Mouse (Mus musculus): ENCODE results near the gene Mef2d. TPM values are rescaled to one million over a fixed set of nuclear protein-coding genes. Genes with fewer than 3 reads are reported as not detected.
A peak's percentile ranks its signal among the peaks of the same experiment; 100 is the strongest.

The Mef2d gene
- 16.6 and 18.1 TPM in 2 replicates for polyA plus RNA-seq (2014; fragmentation: Nextera tagmentation; extraction: Ambion mirVana)

DNA sequence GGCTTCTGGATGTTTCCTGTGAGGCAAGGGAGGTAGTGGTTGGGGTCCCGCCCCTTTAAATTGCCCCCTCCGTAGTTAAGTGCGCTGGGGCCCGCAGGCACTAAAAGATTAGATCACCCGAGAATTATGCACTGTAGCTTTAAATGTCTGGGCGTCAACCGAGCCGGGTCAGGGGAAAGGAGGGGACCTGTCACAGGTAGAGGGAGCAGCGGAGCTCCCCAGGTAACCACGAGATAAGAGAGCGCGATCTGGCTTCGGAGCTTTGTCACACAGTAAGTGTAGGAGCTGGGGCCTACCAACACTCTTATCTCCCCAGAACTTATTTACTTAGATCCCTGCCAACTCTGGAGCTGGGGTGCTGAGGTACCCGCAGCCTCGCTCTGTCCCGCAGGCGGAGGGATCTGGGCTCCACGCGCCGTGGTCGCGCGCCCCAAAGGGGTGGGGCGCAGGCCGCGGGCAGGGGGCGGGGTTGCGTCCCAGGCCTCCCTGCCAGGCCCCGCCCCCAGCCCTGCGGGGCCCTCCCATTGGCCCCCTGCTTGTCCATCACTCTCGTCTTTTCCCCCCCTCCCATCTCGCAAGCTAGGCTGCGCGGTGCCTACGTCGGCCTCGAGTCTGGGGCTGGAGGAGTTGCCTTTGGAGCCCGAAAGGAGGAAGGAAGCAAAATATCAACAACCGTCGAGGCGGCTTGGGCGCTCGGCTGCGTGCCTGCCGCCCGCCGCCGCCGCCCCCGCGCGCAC is at the start of gene Mef2d:
Gene Mef2d, plus strand, starts transcription at position 586 of the 737 bp plus-strand sequence.
- Histone ChIP-seq H3K9me3 (ENCODE audit: control insufficient read depth, low read length) (no peaks in the 10 kb centered on the region), H3K4me3 (ENCODE audit: low read depth, low read length) (peak within 1 kb of the TSS; percentile 91), H3K4me1 (ENCODE audit: control insufficient read depth, insufficient read depth, low read length) (peaks cover 44% of the 10 kb centered on the region), H3K4me2 (ENCODE audit: low read depth) (peak within 1 kb of the TSS; percentile 96), H3K27ac (ENCODE audit: low read depth, low read length) (peak within 1 kb of the TSS; percentile 94), H3K27me3 (ENCODE audit: control insufficient read depth, insufficient read depth, low read length) (peaks cover 15% of the 10 kb centered on the region), H3K36me3 (ENCODE audit: control insufficient read depth, insufficient read depth, low read length) (no peaks in the 10 kb centered on the region), H3K9ac (ENCODE audit: low read length) (peak within 1 kb of the TSS; percentile 85)
- WGBS = 0% methylated on average over 49 of the region's 52 CpGs
- peak; percentile 97 for DNase-seq (ENCODE audit: low spot score)
- ATAC-seq (ENCODE audit: insufficient read depth, low FRiP score, low TSS enrichment) = peak; percentile 80

DNA sequence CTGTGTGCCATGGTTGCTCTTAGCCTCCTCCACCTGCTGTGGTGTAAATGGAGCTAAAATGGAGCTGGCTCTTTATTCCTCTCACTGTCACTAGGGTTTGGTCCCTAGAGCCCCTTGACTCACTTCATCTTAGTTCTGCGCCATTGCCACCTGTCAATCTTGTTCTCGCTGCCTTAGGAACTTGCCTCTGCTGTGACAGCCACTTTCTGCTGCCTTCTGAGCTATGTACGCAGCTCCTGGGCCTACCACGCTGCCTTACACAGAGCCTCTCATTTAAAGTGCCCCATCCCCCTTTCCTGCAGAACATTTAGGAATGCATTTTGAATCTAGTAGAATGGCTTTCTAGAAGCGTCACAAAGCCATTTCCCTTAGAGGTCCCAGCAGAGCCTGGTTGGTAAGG is 48.0 kb upstream of the Mef2d start:
- DNase-seq (ENCODE audit: low spot score) = no peak
- Histone ChIP-seq H3K9ac (ENCODE audit: low read length) (no peak overlapping the region), H3K9me3 (ENCODE audit: control insufficient read depth, low read length) (no peaks in the 10 kb centered on the region), H3K27me3 (ENCODE audit: control insufficient read depth, insufficient read depth, low read length) (no peaks in the 10 kb centered on the region), H3K4me1 (ENCODE audit: control insufficient read depth, insufficient read depth, low read length) (no peaks in the 10 kb centered on the region), H3K36me3 (ENCODE audit: control insufficient read depth, insufficient read depth, low read length) (peaks cover 8% of the 10 kb centered on the region), H3K4me3 (ENCODE audit: low read depth, low read length) (no peak overlapping the region), H3K27ac (ENCODE audit: low read depth, low read length) (no peak overlapping the region), H3K4me2 (ENCODE audit: low read depth) (no peak overlapping the region)
- no peak for ATAC-seq (ENCODE audit: insufficient read depth, low FRiP score, low TSS enrichment)
- WGBS = 90% methylated on average over 5 of the region's 5 CpGs

DNA sequence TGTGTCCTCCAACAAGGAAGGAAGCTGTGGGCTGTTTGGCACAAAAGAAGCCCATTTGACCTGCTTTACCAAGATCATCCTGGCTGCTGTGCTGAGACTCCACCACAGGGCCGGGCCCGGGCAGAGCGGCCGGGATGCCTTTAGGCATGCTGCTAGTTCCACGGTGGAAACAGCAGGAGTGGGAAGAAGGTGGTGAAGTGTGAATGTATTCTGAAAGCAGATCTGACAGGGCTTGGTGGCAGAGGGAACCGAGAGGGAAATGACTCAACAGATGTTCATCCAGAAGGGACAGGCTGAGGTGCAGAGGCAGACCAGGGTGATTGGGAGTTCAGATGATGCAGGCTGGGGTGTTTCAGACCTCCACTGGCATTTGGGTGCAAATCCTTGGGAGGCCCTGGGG is 44.5 kb upstream of the Mef2d start:
- Histone ChIP-seq H3K4me3 (ENCODE audit: low read depth, low read length) (no peak overlapping the region), H3K9me3 (ENCODE audit: control insufficient read depth, low read length) (no peaks in the 10 kb centered on the region), H3K27ac (ENCODE audit: low read depth, low read length) (no peak overlapping the region), H3K4me2 (ENCODE audit: low read depth) (no peak overlapping the region), H3K36me3 (ENCODE audit: control insufficient read depth, insufficient read depth, low read length) (peaks cover 13% of the 10 kb centered on the region), H3K4me1 (ENCODE audit: control insufficient read depth, insufficient read depth, low read length) (no peaks in the 10 kb centered on the region), H3K9ac (ENCODE audit: low read length) (no peak overlapping the region), H3K27me3 (ENCODE audit: control insufficient read depth, insufficient read depth, low read length) (no peaks in the 10 kb centered on the region)
- DNase-seq (ENCODE audit: low spot score) = no peak
- WGBS = 87% methylated on average over 6 of the region's 6 CpGs
- ATAC-seq (ENCODE audit: insufficient read depth, low FRiP score, low TSS enrichment) = no peak

DNA sequence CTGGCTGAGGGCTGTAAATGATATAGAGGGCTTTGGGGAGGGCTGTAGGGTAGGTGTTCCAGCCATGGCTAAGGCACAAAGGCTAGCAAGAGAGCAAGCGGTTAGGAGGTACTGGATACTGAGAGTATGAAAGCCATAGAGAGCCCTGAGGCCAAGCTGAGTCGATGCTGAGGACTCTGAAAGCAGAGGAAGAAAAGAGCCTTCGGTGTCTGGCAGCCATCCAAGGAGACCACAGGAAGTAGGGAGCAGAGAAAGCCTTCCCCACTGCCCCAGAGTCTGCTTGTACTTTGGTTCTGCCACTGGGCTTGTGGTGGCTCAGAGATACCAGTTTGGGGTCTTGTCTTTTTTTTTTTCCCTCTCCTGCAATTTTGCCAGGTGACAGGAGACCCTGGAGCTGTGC is 41.9 kb upstream of the Mef2d start:
- no peak overlapping the region for H3K9ac ChIP-seq (ENCODE audit: low read length)
- H3K27ac ChIP-seq (ENCODE audit: low read depth, low read length) = no peak overlapping the region
- no peak for ATAC-seq (ENCODE audit: insufficient read depth, low FRiP score, low TSS enrichment)
- 92% methylated on average over 3 of the region's 3 CpGs for WGBS
- no peak for DNase-seq (ENCODE audit: low spot score)
- peaks cover 15% of the 10 kb centered on the region for H3K36me3 ChIP-seq (ENCODE audit: control insufficient read depth, insufficient read depth, low read length)
- no peaks in the 10 kb centered on the region for H3K9me3 ChIP-seq (ENCODE audit: control insufficient read depth, low read length)
- H3K4me2 ChIP-seq (ENCODE audit: low read depth) = no peak overlapping the region
- no peaks in the 10 kb centered on the region for H3K4me1 ChIP-seq (ENCODE audit: control insufficient read depth, insufficient read depth, low read length)
- H3K4me3 ChIP-seq (ENCODE audit: low read depth, low read length) = no peak overlapping the region
- H3K27me3 ChIP-seq (ENCODE audit: control insufficient read depth, insufficient read depth, low read length) = no peaks in the 10 kb centered on the region

DNA sequence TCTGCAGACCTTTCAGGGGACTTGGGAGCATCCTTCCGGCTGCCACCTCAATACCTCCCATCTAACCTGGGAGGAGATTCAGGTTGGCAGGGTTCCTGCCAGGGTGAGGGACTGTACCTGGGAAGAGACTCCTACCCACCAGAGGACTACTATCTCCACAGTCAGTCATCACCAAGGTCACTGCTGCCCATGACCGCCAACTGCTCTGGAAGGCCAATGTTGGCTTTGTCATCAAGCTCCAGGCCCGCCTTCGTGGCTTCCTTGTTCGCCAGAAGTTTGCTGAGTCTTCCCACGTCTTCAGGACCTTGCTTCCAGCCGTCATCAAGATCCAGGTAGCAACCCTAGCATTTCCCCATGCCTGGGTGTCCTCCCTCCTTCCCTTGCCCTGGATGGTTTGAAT is 40.4 kb upstream of the Mef2d start:
- 93% methylated on average over 7 of the region's 7 CpGs for WGBS
- no peak for ATAC-seq (ENCODE audit: insufficient read depth, low FRiP score, low TSS enrichment)
- no peak overlapping the region for H3K27ac ChIP-seq (ENCODE audit: low read depth, low read length)
- no peaks in the 10 kb centered on the region for H3K27me3 ChIP-seq (ENCODE audit: control insufficient read depth, insufficient read depth, low read length)
- H3K36me3 ChIP-seq (ENCODE audit: control insufficient read depth, insufficient read depth, low read length) = peaks cover 15% of the 10 kb centered on the region
- no peak overlapping the region for H3K4me3 ChIP-seq (ENCODE audit: low read depth, low read length)
- no peak overlapping the region for H3K9ac ChIP-seq (ENCODE audit: low read length)
- H3K4me2 ChIP-seq (ENCODE audit: low read depth) = no peak overlapping the region
- no peaks in the 10 kb centered on the region for H3K4me1 ChIP-seq (ENCODE audit: control insufficient read depth, insufficient read depth, low read length)
- DNase-seq (ENCODE audit: low spot score) = no peak
- H3K9me3 ChIP-seq (ENCODE audit: control insufficient read depth, low read length) = no peaks in the 10 kb centered on the region

DNA sequence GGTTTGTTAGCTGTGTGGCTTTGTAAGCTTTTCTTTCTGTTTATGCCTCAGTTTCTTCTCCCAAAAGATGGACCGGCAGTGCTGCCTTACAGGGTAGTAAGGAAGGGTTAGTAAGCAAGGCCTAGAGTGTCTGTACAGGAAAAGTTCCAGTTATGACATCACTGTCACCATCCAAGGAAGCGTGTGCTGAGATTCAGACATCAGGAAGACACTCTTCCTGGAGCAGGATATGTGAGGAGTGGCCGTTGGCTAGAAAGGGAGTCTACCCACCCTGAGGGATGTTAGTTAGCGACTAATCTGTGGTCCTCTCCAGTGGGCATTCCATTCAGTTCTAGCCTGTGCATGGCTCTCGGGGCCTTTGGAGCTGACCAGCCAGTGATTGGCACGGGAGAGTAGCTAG is 40.0 kb upstream of the Mef2d start:
- no peaks in the 10 kb centered on the region for H3K4me1 ChIP-seq (ENCODE audit: control insufficient read depth, insufficient read depth, low read length)
- H3K27ac ChIP-seq (ENCODE audit: low read depth, low read length) = no peak overlapping the region
- H3K9me3 ChIP-seq (ENCODE audit: control insufficient read depth, low read length) = no peaks in the 10 kb centered on the region
- ATAC-seq (ENCODE audit: insufficient read depth, low FRiP score, low TSS enrichment) (no peak), DNase-seq (ENCODE audit: low spot score) (no peak)
- WGBS = 91% methylated on average over 6 of the region's 6 CpGs
- no peak overlapping the region for H3K9ac ChIP-seq (ENCODE audit: low read length)
- no peak overlapping the region for H3K4me2 ChIP-seq (ENCODE audit: low read depth)
- peaks cover 15% of the 10 kb centered on the region for H3K36me3 ChIP-seq (ENCODE audit: control insufficient read depth, insufficient read depth, low read length)
- no peak overlapping the region for H3K4me3 ChIP-seq (ENCODE audit: low read depth, low read length)
- no peaks in the 10 kb centered on the region for H3K27me3 ChIP-seq (ENCODE audit: control insufficient read depth, insufficient read depth, low read length)

DNA sequence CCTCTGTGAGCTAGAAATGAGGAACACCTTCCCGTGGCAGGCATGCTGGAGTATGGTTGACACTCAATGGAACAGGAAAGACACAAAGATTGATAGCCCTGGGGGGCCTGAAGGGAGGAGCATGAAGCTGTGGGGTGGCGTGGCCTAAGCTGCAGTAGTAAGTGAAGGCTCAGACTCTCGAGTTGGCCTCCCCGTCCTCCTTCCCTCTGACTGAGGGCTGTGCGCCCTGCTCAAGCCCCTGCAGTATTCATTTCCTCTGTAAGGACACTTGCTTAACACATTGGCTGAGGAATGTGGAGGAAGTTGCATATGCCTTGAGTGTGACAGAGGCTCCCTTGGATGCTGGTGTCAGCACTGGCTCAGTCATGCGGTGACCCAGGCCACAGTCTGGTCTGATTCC is 39.6 kb upstream of the Mef2d start:
- Histone ChIP-seq H3K4me3 (ENCODE audit: low read depth, low read length) (no peak overlapping the region), H3K27me3 (ENCODE audit: control insufficient read depth, insufficient read depth, low read length) (no peaks in the 10 kb centered on the region), H3K9me3 (ENCODE audit: control insufficient read depth, low read length) (no peaks in the 10 kb centered on the region), H3K36me3 (ENCODE audit: control insufficient read depth, insufficient read depth, low read length) (peaks cover 15% of the 10 kb centered on the region), H3K4me1 (ENCODE audit: control insufficient read depth, insufficient read depth, low read length) (no peaks in the 10 kb centered on the region), H3K9ac (ENCODE audit: low read length) (no peak overlapping the region), H3K27ac (ENCODE audit: low read depth, low read length) (no peak overlapping the region), H3K4me2 (ENCODE audit: low read depth) (no peak overlapping the region)
- DNase-seq (ENCODE audit: low spot score) (no peak), ATAC-seq (ENCODE audit: insufficient read depth, low FRiP score, low TSS enrichment) (no peak)
- 74% methylated on average over 6 of the region's 6 CpGs for WGBS

DNA sequence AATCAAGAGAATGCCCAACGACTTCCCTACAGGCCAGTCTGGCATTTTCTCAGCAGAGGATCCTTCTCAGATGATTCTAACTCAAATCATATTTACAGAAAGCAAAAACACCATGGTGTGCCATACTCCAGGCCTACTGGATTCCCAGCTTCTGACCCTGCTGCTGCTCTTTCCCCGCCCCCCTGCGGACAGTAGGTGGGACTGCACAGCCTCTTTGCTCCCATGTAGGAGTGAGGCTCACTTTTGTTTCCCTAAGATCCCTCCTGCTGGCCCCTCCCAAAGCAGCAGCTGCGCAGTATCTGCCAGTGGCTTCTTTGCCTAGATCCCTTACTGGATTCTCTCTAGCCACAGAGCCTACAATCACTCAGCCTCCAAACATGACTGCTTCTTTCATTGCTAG is 36.0 kb upstream of the Mef2d start:
- no peak for DNase-seq (ENCODE audit: low spot score)
- H3K4me1 ChIP-seq (ENCODE audit: control insufficient read depth, insufficient read depth, low read length) = no peaks in the 10 kb centered on the region
- no peaks in the 10 kb centered on the region for H3K9me3 ChIP-seq (ENCODE audit: control insufficient read depth, low read length)
- WGBS = 87% methylated on average over 4 of the region's 4 CpGs
- peaks cover 16% of the 10 kb centered on the region for H3K36me3 ChIP-seq (ENCODE audit: control insufficient read depth, insufficient read depth, low read length)
- no peak for ATAC-seq (ENCODE audit: insufficient read depth, low FRiP score, low TSS enrichment)
- H3K4me3 ChIP-seq (ENCODE audit: low read depth, low read length) = no peak overlapping the region
- no peak overlapping the region for H3K9ac ChIP-seq (ENCODE audit: low read length)
- no peaks in the 10 kb centered on the region for H3K27me3 ChIP-seq (ENCODE audit: control insufficient read depth, insufficient read depth, low read length)
- no peak overlapping the region for H3K4me2 ChIP-seq (ENCODE audit: low read depth)
- no peak overlapping the region for H3K27ac ChIP-seq (ENCODE audit: low read depth, low read length)

DNA sequence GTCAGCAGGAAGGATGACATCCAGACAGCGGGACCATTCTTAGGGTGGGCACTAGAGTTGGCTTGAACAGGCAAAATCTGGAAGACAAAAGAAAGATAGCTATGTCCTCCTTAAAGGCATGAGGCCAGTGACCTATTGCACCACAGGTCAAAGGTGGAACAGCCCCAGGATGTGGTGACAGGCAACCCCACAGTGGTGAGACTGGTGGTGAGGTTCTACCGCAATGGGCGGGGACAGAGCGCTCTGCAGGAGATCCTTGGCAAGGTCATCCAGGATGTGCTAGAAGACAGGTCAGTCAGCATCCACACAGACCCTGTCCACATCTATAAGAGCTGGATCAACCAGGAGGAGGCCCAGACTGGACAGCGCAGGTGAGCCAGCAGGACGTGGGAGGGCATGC is 33.0 kb upstream of the Mef2d start:
- no peak overlapping the region for H3K4me3 ChIP-seq (ENCODE audit: low read depth, low read length)
- no peak overlapping the region for H3K4me2 ChIP-seq (ENCODE audit: low read depth)
- H3K4me1 ChIP-seq (ENCODE audit: control insufficient read depth, insufficient read depth, low read length) = no peaks in the 10 kb centered on the region
- H3K9me3 ChIP-seq (ENCODE audit: control insufficient read depth, low read length) = no peaks in the 10 kb centered on the region
- H3K27me3 ChIP-seq (ENCODE audit: control insufficient read depth, insufficient read depth, low read length) = no peaks in the 10 kb centered on the region
- no peak overlapping the region for H3K27ac ChIP-seq (ENCODE audit: low read depth, low read length)
- H3K9ac ChIP-seq (ENCODE audit: low read length) = no peak overlapping the region
- peaks cover 14% of the 10 kb centered on the region for H3K36me3 ChIP-seq (ENCODE audit: control insufficient read depth, insufficient read depth, low read length)
- 89% methylated on average over 6 of the region's 6 CpGs for WGBS
- DNase-seq (ENCODE audit: low spot score) (no peak), ATAC-seq (ENCODE audit: insufficient read depth, low FRiP score, low TSS enrichment) (no peak)
